Mouse (Mus musculus) forebrain, embryonic 16.5 days (tissue): ENCODE data around the gene Dclre1b. TPM values are rescaled to one million over a fixed set of nuclear protein-coding genes. Genes with fewer than 3 reads are reported as not detected.

Source experiments
- ATAC-seq: fragments of 200-750 bp; cut with Nextera tagmentation; 2 replicates; pipeline ENCODE4 v1.8.0; 2017; ENCODE audit warnings: mild to moderate bottlenecking, moderate library complexity
- H3K27ac ChIP-seq: fragments of 300-500 bp; sonication (generic); 2 replicates; pipeline ENCODE4 v1.5.1; 2014; ENCODE audit warnings: low read length, control low read depth
- H3K27me3 ChIP-seq: fragments of 300-500 bp; sonication (generic); replicated peaks from 2 replicates; pipeline ENCODE4 v1.6.1; 2014; ENCODE audit warnings: low read length; ENCODE audit not compliant: control insufficient read depth, insufficient read depth
- H3K36me3 ChIP-seq: fragments of 300-500 bp; sonication (generic); 2 replicates; pipeline ENCODE4 v1.6.1; 2014; ENCODE audit not compliant: control insufficient read depth, insufficient read depth
- H3K4me1 ChIP-seq: fragments of 300-500 bp; sonication (generic); replicated peaks from 2 replicates; pipeline ENCODE4 v1.6.1; 2014; ENCODE audit warnings: low read length; ENCODE audit not compliant: control insufficient read depth, insufficient read depth
- H3K4me2 ChIP-seq: fragments of 300-500 bp; sonication (generic); 2 replicates; pipeline ENCODE4 v1.6.1; 2014; ENCODE audit warnings: mild to moderate bottlenecking, low read length, control low read depth
- H3K4me3 ChIP-seq: fragments of 300-500 bp; sonication (generic); replicated peaks from 2 replicates; pipeline ENCODE4 v1.5.1; 2014; ENCODE audit warnings: mild to moderate bottlenecking, low read length, control low read depth
- H3K9ac ChIP-seq: fragments of 300-500 bp; sonication (generic); replicated peaks from 2 replicates; pipeline ENCODE4 v1.6.1; 2014; ENCODE audit warnings: low read depth, low read length, control low read depth
- H3K9me3 ChIP-seq: fragments of 300-500 bp; sonication (generic); 2 replicates; pipeline ENCODE4 v1.6.1; 2016; ENCODE audit warnings: low read length; ENCODE audit not compliant: control insufficient read depth
- WGBS: fragments of 180-500 bp; shearing (Covaris S2); extraction: QIAGEN DNeasy Blood & Tissue Kit; methylation state at CpG from one replicate; pipeline ENCODE4 v1.1.7; 2014; 5-methylcytosine and 5-hydroxymethylcytosine counted together
- polyA plus RNA-seq: library from polyadenylated mRNA; unstranded; fragments of >200 nt; fragmentation: Nextera tagmentation; extraction: Ambion mirVana; gene quantifications from 2 replicates; pipeline ENCODE4 v1.2.1, GENCODE M21; 2015

Gene Dclre1b
- polyA plus RNA-seq, 1 experiment from 2014 or later: 26.2 TPM

- peaks cover 7% of the 10 kb centered on the region; the same call in 1 of the 2 replicates for H3K36me3 ChIP-seq
- H3K4me1 ChIP-seq: peaks cover 3% of the 10 kb centered on the region
- WGBS: 73% methylated on average over 5 of the region's 5 CpGs
- no peaks in the 10 kb centered on the region for H3K9me3 ChIP-seq
- no peak overlapping the region for H3K9ac ChIP-seq
- H3K27ac ChIP-seq: no peak overlapping the region
- no peaks in the 10 kb centered on the region for H3K27me3 ChIP-seq
- no peak overlapping the region for H3K4me3 ChIP-seq
- ATAC-seq: no peak
- H3K4me2 ChIP-seq: no peak overlapping the region
Observed at GRCm38 (mm10) chr3:103780777-103781176, 28.5 kb downstream of the Dclre1b start.

- H3K4me2 ChIP-seq: no peak overlapping the region
- H3K4me3 ChIP-seq: no peak overlapping the region
- H3K4me1 ChIP-seq: peaks cover 3% of the 10 kb centered on the region
- H3K27me3 ChIP-seq: no peaks in the 10 kb centered on the region
- H3K27ac ChIP-seq: no peak overlapping the region
- no peaks in the 10 kb centered on the region for H3K9me3 ChIP-seq
- ATAC-seq: no peak
- WGBS: 82% methylated on average over 3 of the region's 3 CpGs
- no peak overlapping the region for H3K9ac ChIP-seq
- peaks cover 7% of the 10 kb centered on the region; the same call in 1 of the 2 replicates for H3K36me3 ChIP-seq
Observed at GRCm38 (mm10) chr3:103780271-103780670, 29.0 kb downstream of the Dclre1b start.

- 60% methylated on average over 7 of the region's 7 CpGs for WGBS
- no peak overlapping the region for H3K4me2 ChIP-seq
- ATAC-seq: no peak
Observed at GRCm38 (mm10) chr3:103779183-103779582, 30.1 kb downstream of the Dclre1b start.

GRCm38 (mm10) chr3:103778660-103779059 is 30.6 kb downstream of the Dclre1b start:
- Histone ChIP-seq H3K27ac (no peak overlapping the region), H3K4me3 (no peak overlapping the region), H3K9ac (no peak overlapping the region), H3K36me3 (peaks cover 7% of the 10 kb centered on the region; the same call in 1 of the 2 replicates), H3K9me3 (no peaks in the 10 kb centered on the region), H3K4me2 (no peak overlapping the region), H3K4me1 (peaks cover 3% of the 10 kb centered on the region), H3K27me3 (no peaks in the 10 kb centered on the region)
- ATAC-seq: no peak
- WGBS: 90% methylated on average over 6 of the region's 6 CpGs

More at GRCm38 (mm10) chr3:103779183-103779582, 30.1 kb downstream of the Dclre1b start:
- no peak overlapping the region for H3K27ac ChIP-seq
- H3K9ac ChIP-seq: no peak overlapping the region
- H3K27me3 ChIP-seq: no peaks in the 10 kb centered on the region
- H3K4me3 ChIP-seq: no peak overlapping the region
- H3K36me3 ChIP-seq: peaks cover 7% of the 10 kb centered on the region; the same call in 1 of the 2 replicates
- H3K4me1 ChIP-seq: peaks cover 3% of the 10 kb centered on the region
- H3K9me3 ChIP-seq: no peaks in the 10 kb centered on the region

DNA sequence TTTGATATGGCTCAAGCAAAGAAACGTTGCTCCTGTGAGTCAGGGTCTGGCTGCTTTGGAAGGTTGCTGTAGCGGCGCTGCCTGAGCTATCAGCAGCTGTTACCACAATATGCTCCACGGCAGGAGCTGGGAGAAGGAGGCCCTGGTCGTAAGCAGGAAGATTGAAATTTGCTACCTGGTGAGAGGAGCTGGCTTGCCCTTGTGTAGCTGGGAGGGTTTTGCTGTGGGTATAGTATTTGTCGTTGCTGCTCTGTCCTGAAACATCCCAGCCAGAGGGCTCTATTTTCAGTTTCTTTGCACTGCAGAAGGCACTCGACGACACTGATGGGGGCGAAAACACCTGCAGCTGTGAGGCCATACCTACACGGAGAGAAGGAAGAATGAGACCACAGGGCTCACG is 31.3 kb downstream of the Dclre1b start:
- H3K4me3 ChIP-seq: no peak overlapping the region
- H3K27ac ChIP-seq: no peak overlapping the region
- H3K4me1 ChIP-seq: peaks cover 5% of the 10 kb centered on the region
- no peaks in the 10 kb centered on the region for H3K9me3 ChIP-seq
- ATAC-seq: no peak
- H3K4me2 ChIP-seq: no peak overlapping the region
- WGBS: 79% methylated on average over 11 of the region's 11 CpGs
- no peaks in the 10 kb centered on the region for H3K27me3 ChIP-seq
- H3K9ac ChIP-seq: no peak overlapping the region
- H3K36me3 ChIP-seq: peaks cover 7% of the 10 kb centered on the region; the same call in 1 of the 2 replicates

- 73% methylated on average over 15 of the region's 15 CpGs for WGBS
- Histone ChIP-seq H3K27ac (no peak overlapping the region), H3K4me3 (no peak overlapping the region), H3K9ac (no peak overlapping the region), H3K36me3 (peaks cover 7% of the 10 kb centered on the region; the same call in 1 of the 2 replicates), H3K27me3 (no peaks in the 10 kb centered on the region), H3K4me2 (no peak overlapping the region), H3K4me1 (peaks cover 7% of the 10 kb centered on the region; the same call in 1 of the 2 replicates), H3K9me3 (no peaks in the 10 kb centered on the region)
- ATAC-seq: no peak
Observed at GRCm38 (mm10) chr3:103774009-103774408, 35.2 kb downstream of the Dclre1b start.

GRCm38 (mm10) chr3:103773508-103773907 is 35.7 kb downstream of the Dclre1b start:
- Histone ChIP-seq H3K36me3 (peaks cover 7% of the 10 kb centered on the region; the same call in 1 of the 2 replicates), H3K4me2 (no peak overlapping the region), H3K9ac (no peak overlapping the region), H3K4me1 (peaks cover 7% of the 10 kb centered on the region; the same call in 1 of the 2 replicates), H3K27ac (no peak overlapping the region), H3K9me3 (no peaks in the 10 kb centered on the region), H3K4me3 (no peak overlapping the region), H3K27me3 (no peaks in the 10 kb centered on the region)
- ATAC-seq: no peak
- 88% methylated on average over 3 of the region's 3 CpGs for WGBS

GRCm38 (mm10) chr3:103772846-103773245 is 36.4 kb downstream of the Dclre1b start:
- WGBS: 84% methylated on average over 4 of the region's 4 CpGs
- no peak overlapping the region for H3K4me2 ChIP-seq
- no peaks in the 10 kb centered on the region for H3K9me3 ChIP-seq
- H3K4me3 ChIP-seq: no peak overlapping the region
- H3K27ac ChIP-seq: no peak overlapping the region
- H3K27me3 ChIP-seq: no peaks in the 10 kb centered on the region
- no peak for ATAC-seq
- H3K36me3 ChIP-seq: peaks cover 7% of the 10 kb centered on the region; the same call in 1 of the 2 replicates
- H3K9ac ChIP-seq: no peak overlapping the region
- H3K4me1 ChIP-seq: peaks cover 7% of the 10 kb centered on the region; the same call in 1 of the 2 replicates

GRCm38 (mm10) chr3:103771531-103772130 is 37.6 kb downstream of the Dclre1b start:
- no peak overlapping the region for H3K27ac ChIP-seq
- H3K4me2 ChIP-seq: no peak overlapping the region
- no peaks in the 10 kb centered on the region for H3K9me3 ChIP-seq
- H3K36me3 ChIP-seq: no peaks in the 10 kb centered on the region
- no peak overlapping the region for H3K4me3 ChIP-seq
- no peak for ATAC-seq
- peaks cover 7% of the 10 kb centered on the region; the same call in 1 of the 2 replicates for H3K4me1 ChIP-seq
- no peak overlapping the region for H3K9ac ChIP-seq
- no peaks in the 10 kb centered on the region for H3K27me3 ChIP-seq
- 61% methylated on average over 9 of the region's 9 CpGs for WGBS
